Mouse (Mus musculus) gastrocnemius, postnatal 4 days (tissue): ENCODE measurements around the gene Csrp1. TPM values are rescaled to one million over a fixed set of nuclear protein-coding genes. Genes with fewer than 3 reads are reported as not detected.

Experiments used
- total RNA-seq, 2 experiments: library from RNA; stranded (reverse); gene quantifications; 2 replicates each; pipeline ENCODE4 v1.2.3; 2021

Csrp1 gene
- total RNA-seq, 2 experiments from 2014 or later = 109 to 114 TPM

Other genes with a start within 250 kb of the Csrp1 start
- 10 to 100 TPM; 33.0 to 36.0 TPM for gene Nav1, start 112.8 kb upstream of the Csrp1 start, total RNA-seq
- 10 to 100 TPM; 30.6 to 38.0 TPM for gene Phlda3, start 46.1 kb downstream of the Csrp1 start, total RNA-seq
- 100 to 1,000 TPM; 298 to 331 TPM for gene Tnni1, start 59.4 kb downstream of the Csrp1 start, total RNA-seq
- under 1 TPM; 0.39 to 0.44 TPM for gene Lad1, start 98.5 kb downstream of the Csrp1 start, total RNA-seq
- gene Tnnt2, start 116.3 kb downstream of the Csrp1 start, total RNA-seq = 100 to 1,000 TPM; 160 to 174 TPM
- gene Pkp1, start 199.1 kb downstream of the Csrp1 start, total RNA-seq = under 1 TPM; 0.42 to 0.49 TPM